Mouse (Mus musculus) CH12.LX (cell line): ENCODE data around the gene Phlda1.
A peak's percentile ranks its signal among the peaks of the same experiment; 100 is the strongest.

Experiments
- CTCF ChIP-seq, 2 experiments: IDR thresholded peaks in 1 of 2; conservative IDR thresholded peaks in 1 of 2; 2 replicates each; pipeline ENCODE4 v1.5.1; 2011 to 2012; ENCODE audit warnings: low read depth in 2 of 2, low read length in 2 of 2, improper control_type of control experiment in 1 of 2, inconsistent platforms in 1 of 2, mild to moderate bottlenecking in 1 of 2, moderate library complexity in 1 of 2
- EP300 ChIP-seq: IDR thresholded peaks from 2 replicates; pipeline ENCODE4 v1.6.1; 2011; ENCODE audit warnings: low read length, improper control_type of control experiment
- ETS1 ChIP-seq: conservative IDR thresholded peaks from 2 replicates; pipeline ENCODE4 v1.6.1; 2012; ENCODE audit warnings: low read depth, mild to moderate bottlenecking, inconsistent platforms, low read length, improper control_type of control experiment, moderate library complexity
- HCFC1 ChIP-seq: IDR thresholded peaks from 2 replicates; pipeline ENCODE4 v1.6.1; 2012; ENCODE audit warnings: low read depth, mild to moderate bottlenecking, inconsistent platforms, low read length, improper control_type of control experiment
- JUN ChIP-seq: IDR thresholded peaks from 2 replicates; pipeline ENCODE4 v1.6.1; 2011; ENCODE audit warnings: low read depth, mild to moderate bottlenecking, low read length, improper control_type of control experiment, moderate library complexity; ENCODE audit not compliant: insufficient read depth
- KAT2A ChIP-seq: IDR thresholded peaks from 2 replicates; pipeline ENCODE4 v1.6.1; 2012; ENCODE audit warnings: low read length, improper control_type of control experiment, inconsistent platforms; ENCODE audit not compliant: insufficient replicate concordance
- POLR2A ChIP-seq: IDR thresholded peaks from 2 replicates; pipeline ENCODE4 v1.6.1; 2011; ENCODE audit warnings: low read depth, mild to moderate bottlenecking, improper control_type of control experiment, low read length
- SMC3 ChIP-seq: IDR thresholded peaks from 2 replicates; pipeline ENCODE4 v1.6.1; 2011; ENCODE audit warnings: low read depth, low read length, improper control_type of control experiment
- USF2 ChIP-seq: conservative IDR thresholded peaks from 2 replicates; pipeline ENCODE4 v1.6.1; 2011; ENCODE audit warnings: low read depth, low read length, improper control_type of control experiment
- ZNF384 ChIP-seq: IDR thresholded peaks from 2 replicates; pipeline ENCODE4 v1.6.1; 2012; ENCODE audit warnings: low read depth, low read length, improper control_type of control experiment, inconsistent platforms

GRCm38 (mm10) chr10:111464833-111465232, 41.3 kb upstream of the Phlda1 start:
- TF ChIP-seq CTCF (conservative IDR thresholded peaks at IDR 0.05 in 1 of 2, IDR thresholded peaks at IDR 0.05 in 1 of 2; ENCODE audit: low read depth in 2 of 2, low read length in 2 of 2) (no peak), ETS1 (no peak), KAT2A (no peak), JUN (0 out of 2 replicates have a peak, but pooled peaks have one; percentile 5), EP300 (no peak), ZNF384 (0 out of 2 replicates have a peak, but pooled peaks have one; percentile 14), POLR2A (no peak), HCFC1 (no peak), USF2 (no peak), SMC3 (no peak)
